Mouse (Mus musculus) lung, embryonic 14.5 days (tissue): Measurements from ENCODE around the gene Rab36. TPM values are rescaled to one million over a fixed set of nuclear protein-coding genes. Genes with fewer than 3 reads are reported as not detected.
A peak's percentile ranks its signal among the peaks of the same experiment; 100 is the strongest.

ENCODE experiments used
- ATAC-seq: fragments of 200-750 bp; cut with Nextera tagmentation; 2 replicates; pipeline ENCODE4 v1.8.0; 2017; ENCODE audit warnings: mild to moderate bottlenecking, moderate TSS enrichment, moderate library complexity; ENCODE audit not compliant: insufficient read depth
- DNase-seq: peaks from one replicate; pipeline ENCODE4 v3.0.0-alpha.2; 2015
- H3K27ac ChIP-seq: fragments of 300-500 bp; sonication (generic); 2 replicates; pipeline ENCODE4 v1.5.1; 2014; ENCODE audit warnings: low read depth, mild to moderate bottlenecking, moderate library complexity
- H3K27me3 ChIP-seq: fragments of 300-500 bp; sonication (generic); 2 replicates; pipeline ENCODE4 v1.6.1; 2014; ENCODE audit warnings: low read length, control low read depth; ENCODE audit not compliant: insufficient read depth
- H3K36me3 ChIP-seq: fragments of 300-500 bp; sonication (generic); 2 replicates; pipeline ENCODE4 v1.6.1; 2014; ENCODE audit warnings: control low read depth; ENCODE audit not compliant: insufficient read depth
- H3K4me1 ChIP-seq: fragments of 300-500 bp; sonication (generic); 2 replicates; pipeline ENCODE4 v1.6.1; 2014; ENCODE audit warnings: antibody characterized with exemption, control low read depth; ENCODE audit not compliant: insufficient read depth
- H3K4me2 ChIP-seq: fragments of 300-500 bp; sonication (generic); 2 replicates; pipeline ENCODE4 v1.6.1; 2014; ENCODE audit warnings: mild to moderate bottlenecking
- H3K4me3 ChIP-seq: fragments of 300-500 bp; sonication (generic); 2 replicates; pipeline ENCODE4 v1.5.1; 2014; ENCODE audit warnings: low read depth, low read length
- H3K9ac ChIP-seq: fragments of 300-500 bp; sonication (generic); 2 replicates; pipeline ENCODE4 v1.6.1; 2014
- H3K9me3 ChIP-seq: fragments of 300-500 bp; sonication (generic); 2 replicates; pipeline ENCODE4 v1.6.1; 2016; ENCODE audit warnings: low read depth, low read length, control low read depth
- CTCF ChIP-seq: IDR thresholded peaks from 2 replicates; pipeline ENCODE4 v1.5.1; 2016; ENCODE audit warnings: antibody characterized with exemption, low read depth
- WGBS: fragments of 180-500 bp; shearing (Covaris S2); extraction: QIAGEN DNeasy Blood & Tissue Kit; methylation state at CpG from one replicate; pipeline ENCODE4 v1.1.7; 2014; 5-methylcytosine and 5-hydroxymethylcytosine counted together
- polyA plus RNA-seq: library from polyadenylated mRNA; unstranded; fragments of >200 nt; fragmentation: Nextera tagmentation; extraction: Ambion mirVana; gene quantifications from 2 replicates; pipeline ENCODE4 v1.2.1, GENCODE M21; 2014

The Rab36 gene
- polyA plus RNA-seq: 12.8 and 14.8 TPM in 2 replicates

DNA sequence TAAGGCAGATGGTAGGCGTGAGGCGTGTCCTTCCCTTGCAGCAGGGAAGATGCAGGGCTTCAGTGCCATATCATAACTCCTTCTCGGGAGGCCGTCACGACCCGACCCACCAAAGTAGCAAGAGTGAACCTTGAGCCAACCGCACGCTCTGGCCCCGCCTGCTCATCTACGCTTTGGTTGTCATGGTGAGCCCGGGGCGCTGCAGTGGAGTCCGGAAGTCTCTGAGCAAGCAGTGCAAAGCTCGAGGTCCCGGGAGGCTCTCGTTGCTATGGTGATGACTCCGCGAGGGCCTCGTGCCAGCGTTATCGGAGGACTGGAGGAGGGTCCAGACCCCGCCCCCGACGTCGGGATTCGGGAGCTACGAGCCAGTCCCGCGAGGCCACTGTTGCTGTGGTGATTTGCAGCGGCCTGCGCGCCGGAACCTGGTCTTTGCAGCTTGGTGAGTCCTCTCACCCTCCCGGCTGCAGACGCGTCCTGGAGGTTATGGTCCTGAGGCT, at the start of gene Rab36:
Gene Rab36, plus strand, starts transcription at position 176 of the 497 bp plus-strand sequence.
- no peak for TF ChIP-seq CTCF
- Histone ChIP-seq H3K36me3 (no peaks in the 10 kb centered on the region), H3K4me1 (0 out of 2 replicates have a peak, but pooled peaks cover 2% of the 10 kb centered on the region), H3K4me3 (peak within 1 kb of the TSS; percentile 46), H3K4me2 (peak within 1 kb of the TSS; percentile 61), H3K27ac (peak within 1 kb of the TSS; percentile 61; the same call in 1 of the 2 replicates), H3K9ac (peak within 1 kb of the TSS; percentile 45), H3K27me3 (no peaks in the 10 kb centered on the region), H3K9me3 (no peaks in the 10 kb centered on the region)
- WGBS: under 1% methylated on average over 36 of the region's 36 CpGs
- peak; percentile 98 for ATAC-seq
- DNase-seq: peak; percentile 100

DNA sequence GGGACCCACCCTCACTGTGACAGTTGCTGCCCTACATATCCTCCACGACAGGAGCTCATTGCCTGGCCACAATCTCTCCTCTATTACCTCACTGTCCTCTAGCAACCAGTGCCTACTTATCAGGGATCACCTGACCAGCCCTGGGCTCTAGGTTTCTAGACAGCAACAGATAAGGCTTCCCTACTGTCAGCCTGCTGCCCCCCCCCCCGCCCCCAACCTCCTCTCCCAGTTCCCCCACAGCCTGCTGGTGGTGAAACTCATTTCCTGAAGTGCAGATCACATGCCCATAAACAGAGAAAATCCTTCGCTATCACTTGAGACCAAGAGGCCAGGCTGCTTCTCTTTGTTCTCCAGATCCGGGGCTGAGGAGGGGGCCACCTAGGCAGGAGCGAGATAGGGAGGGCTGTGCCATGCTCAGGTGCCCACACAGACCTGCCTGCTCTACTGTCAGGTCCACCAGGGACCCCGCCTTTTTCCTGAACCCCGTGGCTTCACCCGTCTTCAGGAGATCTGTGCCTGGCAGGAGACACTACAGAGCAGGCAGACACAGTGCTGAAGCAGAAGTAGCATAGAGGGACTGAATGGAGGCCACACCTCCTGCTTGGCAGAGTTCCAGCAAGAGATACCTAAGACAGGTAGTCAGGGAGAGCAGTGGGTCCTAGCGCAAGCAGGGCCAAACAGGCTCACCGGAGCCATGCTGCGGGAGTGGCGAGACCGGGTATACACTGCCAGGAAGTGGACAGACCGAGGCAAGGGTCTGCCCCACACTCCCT, 49.0 kb upstream of the Rab36 start:
- DNase-seq (peak; percentile 39), ATAC-seq (peak; percentile 22; the same call in 1 of the 2 replicates)
- Histone ChIP-seq H3K27me3 (no peaks in the 10 kb centered on the region; the same call in 1 of the 2 replicates), H3K4me2 (no peak overlapping the region), H3K36me3 (no peaks in the 10 kb centered on the region), H3K4me3 (no peak overlapping the region), H3K27ac (no peak overlapping the region), H3K4me1 (no peaks in the 10 kb centered on the region), H3K9ac (no peak overlapping the region), H3K9me3 (no peaks in the 10 kb centered on the region)
- TF ChIP-seq CTCF: no peak
- 46% methylated on average over 14 of the region's 14 CpGs for WGBS

DNA sequence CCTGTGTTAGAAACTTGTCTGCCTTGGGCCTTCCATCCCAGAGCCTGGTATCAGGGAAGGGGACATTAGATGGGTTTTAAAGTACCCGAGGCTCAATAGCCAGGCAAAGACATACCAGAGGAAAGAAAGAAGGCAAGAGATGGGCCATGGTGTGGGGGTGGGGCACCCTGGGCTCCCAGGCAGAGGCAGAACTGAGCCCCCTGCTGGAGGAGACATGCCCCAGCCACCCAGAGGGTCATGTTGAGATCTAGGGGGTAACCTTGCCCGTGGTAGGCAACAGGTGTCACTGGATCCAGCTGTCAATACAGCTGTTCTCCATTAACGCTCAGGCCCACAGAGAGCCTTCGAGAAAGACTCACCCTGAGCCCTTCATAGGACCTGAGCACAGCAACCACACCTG, 47.0 kb upstream of the Rab36 start:
- Histone ChIP-seq H3K4me2 (no peak overlapping the region), H3K9me3 (no peaks in the 10 kb centered on the region), H3K27me3 (no peaks in the 10 kb centered on the region; the same call in 1 of the 2 replicates), H3K4me1 (no peaks in the 10 kb centered on the region), H3K4me3 (no peak overlapping the region), H3K9ac (no peak overlapping the region), H3K27ac (no peak overlapping the region), H3K36me3 (no peaks in the 10 kb centered on the region)
- DNase-seq (peak; percentile 14), ATAC-seq (no peak)
- 60% methylated on average over 4 of the region's 4 CpGs for WGBS
- peak; percentile 39; the same call in 1 of the 2 replicates for TF ChIP-seq CTCF

DNA sequence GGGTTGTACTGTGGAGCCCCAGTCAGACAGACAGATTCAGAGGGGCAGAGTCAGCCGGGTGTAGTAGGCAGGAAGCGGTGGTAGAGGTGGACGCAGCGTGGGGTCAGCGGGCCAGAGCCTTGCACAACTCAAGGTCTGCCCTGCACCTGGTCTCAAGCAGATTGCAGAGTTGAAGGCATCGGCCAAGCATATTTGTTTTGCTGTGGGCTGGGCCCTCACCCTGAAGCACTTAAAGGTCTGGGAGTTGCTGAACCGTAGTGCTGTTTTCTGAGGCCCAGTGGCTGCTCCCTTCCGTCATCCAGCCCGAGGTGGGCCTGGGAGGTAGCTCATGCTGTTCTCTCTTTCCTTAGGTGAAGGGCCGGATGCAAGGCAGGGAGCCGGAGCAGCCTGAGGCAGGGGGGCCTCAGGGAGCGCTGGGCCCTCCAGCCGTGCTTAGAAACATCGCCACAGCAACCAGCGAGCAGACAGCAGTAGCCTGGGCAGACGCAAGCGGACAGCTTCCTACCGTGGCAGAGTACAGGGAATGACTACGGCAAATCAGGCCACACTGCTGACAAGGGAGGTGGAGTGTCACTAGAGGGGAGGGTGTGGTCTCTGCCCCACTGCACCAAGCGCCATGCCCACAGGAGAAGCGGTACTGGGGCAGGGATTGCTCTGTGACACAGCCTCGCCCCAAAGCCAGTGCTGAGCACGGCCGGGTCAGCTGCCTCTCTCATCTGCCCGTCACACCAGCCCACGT, 46.1 kb upstream of the Rab36 start:
- H3K4me2 ChIP-seq: no peak overlapping the region
- 38% methylated on average over 26 of the region's 26 CpGs for whole genome bisulfite sequencing
- no peak overlapping the region for H3K27ac ChIP-seq
- H3K36me3 ChIP-seq: no peaks in the 10 kb centered on the region
- H3K4me3 ChIP-seq: no peak overlapping the region
- ATAC-seq (peak; percentile 28), DNase-seq (peak; percentile 15)
- no peak for TF ChIP-seq CTCF
- peaks cover 6% of the 10 kb centered on the region; the same call in 1 of the 2 replicates for H3K4me1 ChIP-seq
- H3K9ac ChIP-seq: no peak overlapping the region
- H3K27me3 ChIP-seq: no peaks in the 10 kb centered on the region; the same call in 1 of the 2 replicates
- no peaks in the 10 kb centered on the region for H3K9me3 ChIP-seq

DNA sequence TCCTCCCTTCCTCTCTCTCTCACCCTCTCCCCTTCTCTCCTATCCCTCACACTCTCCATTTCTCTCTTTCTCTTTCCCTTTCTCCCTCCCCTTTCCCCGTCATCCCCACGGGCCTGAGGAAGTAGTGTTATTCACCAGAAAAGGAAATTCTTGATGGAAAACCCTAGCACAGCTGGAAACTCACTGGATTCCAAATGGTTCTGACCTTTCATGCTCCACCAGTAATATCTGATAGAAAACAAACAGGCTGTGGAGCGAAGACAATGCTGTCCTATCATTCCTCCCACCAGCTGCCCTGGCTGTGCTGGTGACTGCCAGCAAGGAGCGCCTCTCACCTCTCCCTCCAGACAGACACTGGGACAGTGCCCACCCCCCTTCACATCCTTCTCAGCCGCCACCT, 42.0 kb upstream of the Rab36 start:
- 8% methylated on average over 5 of the region's 5 CpGs for WGBS
- H3K4me3 ChIP-seq: no peak overlapping the region; the same call in 1 of the 2 replicates
- peaks cover 8% of the 10 kb centered on the region; the same call in 1 of the 2 replicates for H3K4me1 ChIP-seq
- no peaks in the 10 kb centered on the region; the same call in 1 of the 2 replicates for H3K27me3 ChIP-seq
- peak overlapping the region; percentile 59 for H3K4me2 ChIP-seq
- H3K9me3 ChIP-seq: no peaks in the 10 kb centered on the region
- no peak overlapping the region for H3K9ac ChIP-seq
- H3K36me3 ChIP-seq: no peaks in the 10 kb centered on the region
- peak overlapping the region; percentile 30; the same call in 1 of the 2 replicates for H3K27ac ChIP-seq
- ATAC-seq (peak; percentile 50; the same call in 1 of the 2 replicates), DNase-seq (peak; percentile 47)
- TF ChIP-seq CTCF: no peak

DNA sequence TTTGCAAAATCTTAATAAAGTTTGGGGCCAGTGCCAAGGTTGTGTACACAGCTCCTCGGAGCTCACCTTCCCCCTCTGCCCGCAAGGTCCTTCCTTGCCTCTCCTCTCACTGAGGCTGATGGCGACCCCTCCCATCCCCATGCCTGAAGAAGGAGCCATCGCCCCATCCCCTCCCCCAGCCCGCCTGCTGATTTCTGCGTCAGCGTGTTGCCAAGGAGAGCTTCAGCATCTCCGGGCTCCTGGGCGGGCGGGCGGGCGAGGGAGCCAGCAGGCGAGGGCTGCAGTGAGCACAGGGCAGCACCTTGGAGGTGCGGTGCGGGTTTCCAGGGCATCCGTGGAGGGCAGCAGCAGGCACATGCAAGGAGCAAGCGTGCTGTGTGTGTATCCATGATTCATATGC, 41.5 kb upstream of the Rab36 start:
- no peaks in the 10 kb centered on the region for H3K9me3 ChIP-seq
- DNase-seq (peak; percentile 40), ATAC-seq (peak; percentile 55; the same call in 1 of the 2 replicates)
- no peaks in the 10 kb centered on the region; the same call in 1 of the 2 replicates for H3K27me3 ChIP-seq
- no peak for TF ChIP-seq CTCF
- H3K4me1 ChIP-seq: peaks cover 8% of the 10 kb centered on the region; the same call in 1 of the 2 replicates
- H3K27ac ChIP-seq: no peak overlapping the region
- H3K4me2 ChIP-seq: peak overlapping the region; percentile 59
- no peaks in the 10 kb centered on the region for H3K36me3 ChIP-seq
- 4% methylated on average over 17 of the region's 17 CpGs for WGBS
- H3K9ac ChIP-seq: peak overlapping the region; percentile 35
- peak overlapping the region; percentile 25; the same call in 1 of the 2 replicates for H3K4me3 ChIP-seq
